ENCODE assay signal across 8 mouse cellular contexts in the genomic region with DNA sequence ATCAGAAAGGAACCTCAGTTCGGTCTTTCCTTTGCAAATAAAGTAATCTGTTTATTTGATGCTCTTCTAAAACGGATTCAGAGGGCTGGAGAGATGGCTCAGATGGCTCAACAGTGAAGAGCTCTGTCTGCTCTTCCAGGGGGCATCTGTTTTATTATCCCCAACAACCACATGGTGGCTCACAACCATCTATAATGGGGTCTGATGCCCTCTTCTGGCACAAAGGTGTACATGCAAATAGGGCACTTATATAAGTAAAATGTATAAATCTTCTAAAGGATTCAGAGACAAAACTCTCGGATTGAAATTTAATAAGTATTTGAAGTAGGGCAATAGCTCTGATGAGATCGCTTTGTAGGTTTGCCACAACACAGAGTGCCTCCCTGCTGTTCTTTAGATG. TPM values are rescaled to one million over a fixed set of nuclear protein-coding genes. Genes with fewer than 3 reads are reported as not detected.
DNase-seq lines count a peak whose midpoint lies in the region; ATAC-seq and TF ChIP-seq lines count a peak whose summit lies in the region.

No protein-coding gene starts in this region.

- no peaks in the 10 kb centered on the region for H3K36me3 ChIP-seq in hindbrain, embryonic 11.5 days (ENCODE audit: control insufficient read depth, insufficient read depth, low read length)
- H3K36me3 ChIP-seq in hindbrain, embryonic 10.5 days = peaks cover 42% of the 10 kb centered on the region
- peaks cover 30% of the 10 kb centered on the region for H3K36me3 ChIP-seq in heart, embryonic 10.5 days

- WGBS in hindbrain, embryonic 11.5 days = 82% methylated on average over 4 of the region's 4 CpGs
- WGBS in hindbrain, embryonic 10.5 days = 81% methylated on average over 4 of the region's 4 CpGs
- WGBS in heart, embryonic 10.5 days = 79% methylated on average over 4 of the region's 4 CpGs

- H3K27me3 ChIP-seq in hindbrain, embryonic 11.5 days (ENCODE audit: control insufficient read depth, insufficient read depth, low read length) = no peaks in the 10 kb centered on the region
- H3K27me3 ChIP-seq in hindbrain, embryonic 10.5 days (ENCODE audit: insufficient read depth, poor library complexity, severe bottlenecking) = no peaks in the 10 kb centered on the region
- H3K27me3 ChIP-seq in heart, embryonic 10.5 days (ENCODE audit: insufficient read depth, poor library complexity, severe bottlenecking) = no peaks in the 10 kb centered on the region

- H3K9me3 ChIP-seq in hindbrain, embryonic 11.5 days (ENCODE audit: control insufficient read depth, low read length) = 0 out of 2 replicates have a peak, but pooled peaks cover 2% of the 10 kb centered on the region
- H3K9me3 ChIP-seq in hindbrain, embryonic 10.5 days = peaks cover 7% of the 10 kb centered on the region
- no peaks in the 10 kb centered on the region for H3K9me3 ChIP-seq in heart, embryonic 10.5 days

- intact Hi-C loops in gastrocnemius, postnatal 36 days (cut with DNase I) = loop anchor here (5.0 kb wide), 1 partner anchor 36 kb away; no protein-coding TSS in a partner anchor

- peak; percentile 49 for TF ChIP-seq CTCF in cortical plate, adult 2 months (IDR thresholded peaks at IDR 0.05; ENCODE audit: extremely low read depth, insufficient read depth, low read length)

- H3K9ac ChIP-seq in hindbrain, embryonic 11.5 days (ENCODE audit: low read depth, low read length) = no peak overlapping the region

- no peak overlapping the region for H3K4me2 ChIP-seq in hindbrain, embryonic 11.5 days (replicated peaks; ENCODE audit: low read depth, low read length)

- H3K4me1 ChIP-seq in hindbrain, embryonic 11.5 days (replicated peaks; ENCODE audit: control insufficient read depth, insufficient read depth, low read length) = peaks cover 3% of the 10 kb centered on the region; the same call in 1 of the 2 replicates
- peaks cover 18% of the 10 kb centered on the region for H3K4me1 ChIP-seq in hindbrain, embryonic 10.5 days (replicated peaks)
- H3K4me1 ChIP-seq in cortical plate, adult 2 months (ENCODE audit: control insufficient read depth, insufficient read depth, low read length) = 0 out of 2 replicates have a peak, but pooled peaks cover 1% of the 10 kb centered on the region
- H3K4me1 ChIP-seq in heart, embryonic 10.5 days = peaks cover 12% of the 10 kb centered on the region

- TF ChIP-seq POLR2A in cortical plate, adult 2 months (IDR thresholded peaks at IDR 0.05; ENCODE audit: extremely low read depth, insufficient read depth, low read length) = no peak

- H3K27ac ChIP-seq in hindbrain, embryonic 11.5 days (ENCODE audit: low read depth, low read length) = no peak overlapping the region
- no peak overlapping the region for H3K27ac ChIP-seq in hindbrain, embryonic 10.5 days
- 0 out of 2 replicates have a peak overlapping the region, but pooled peaks have one; percentile 60 for H3K27ac ChIP-seq in cortical plate, adult 2 months (ENCODE audit: insufficient read depth, low read length)
- no peak overlapping the region for H3K27ac ChIP-seq in heart, embryonic 10.5 days

- peak; percentile 45 for DNase-seq in hindbrain, embryonic 11.5 days (ENCODE audit: low spot score)
- DNase-seq in hindbrain, embryonic 10.5 days (ENCODE audit: low spot score) = no peak
- DNase-seq in right cerebral cortex, adult 18-20 months = peak; percentile 39
- DNase-seq in right cerebral cortex, postnatal 4 days = no peak
- peak; percentile 59 for DNase-seq in thymus, postnatal 14 days
- no peak for DNase-seq in gastrocnemius, postnatal 36 days
- no peak for DNase-seq in heart, embryonic 10.5 days (ENCODE audit: low spot score)

- no peak for ATAC-seq in hindbrain, embryonic 11.5 days (ENCODE audit: low FRiP score)

- no peak overlapping the region for H3K4me3 ChIP-seq in hindbrain, embryonic 11.5 days (ENCODE audit: low read depth, low read length)
- no peak overlapping the region for H3K4me3 ChIP-seq in hindbrain, embryonic 10.5 days
- H3K4me3 ChIP-seq in cortical plate, adult 2 months (ENCODE audit: insufficient read depth, low read length) = no peak overlapping the region
- H3K4me3 ChIP-seq in heart, embryonic 10.5 days = no peak overlapping the region

RNA-seq across cellular contexts. Expression of a gene that starts 2.2 kb away (rescaled TPM):
- 1.3 and 2.0 TPM in 2 replicates for polyA plus RNA-seq in hindbrain, embryonic 11.5 days (2014; fragmentation: Nextera tagmentation; extraction: Ambion mirVana)
- 2.1 and 2.5 TPM in 2 replicates for polyA plus RNA-seq in hindbrain, embryonic 10.5 days (2016; fragmentation: Nextera tagmentation; extraction: Ambion mirVana)
- polyA plus RNA-seq in cortical plate, adult 2 months (2012; rRNA removed) = 8.8 and 10.4 TPM in 2 replicates
- not detected for total RNA-seq in gastrocnemius, postnatal 36 days (2021)
- 0.87 and 1.3 TPM in 2 replicates for polyA plus RNA-seq in heart, embryonic 10.5 days (2016; fragmentation: Nextera tagmentation; extraction: Ambion mirVana)

RNA-seq across cellular contexts. Expression of a gene that starts 11.5 kb away (rescaled TPM):
- 0.66 and 0.96 TPM in 2 replicates for polyA plus RNA-seq in hindbrain, embryonic 11.5 days (2014; fragmentation: Nextera tagmentation; extraction: Ambion mirVana)
- polyA plus RNA-seq in hindbrain, embryonic 10.5 days (2016; fragmentation: Nextera tagmentation; extraction: Ambion mirVana) = 1.5 and 1.7 TPM in 2 replicates
- 3.2 and 3.8 TPM in 2 replicates for polyA plus RNA-seq in cortical plate, adult 2 months (2012; rRNA removed)
- under 1 TPM in 1 of 2 experiments, not detected in 1; 0.07 TPM for total RNA-seq in gastrocnemius, postnatal 36 days (2021)
- polyA plus RNA-seq in heart, embryonic 10.5 days (2016; fragmentation: Nextera tagmentation; extraction: Ambion mirVana) = 0.38 and 1.3 TPM in 2 replicates

RNA-seq across cellular contexts. Expression of a gene that starts 13.0 kb away (rescaled TPM):
- 68.3 and 68.4 TPM in 2 replicates for polyA plus RNA-seq in hindbrain, embryonic 11.5 days (2014; fragmentation: Nextera tagmentation; extraction: Ambion mirVana)
- polyA plus RNA-seq in hindbrain, embryonic 10.5 days (2016; fragmentation: Nextera tagmentation; extraction: Ambion mirVana) = 130 and 147 TPM in 2 replicates
- 138 and 141 TPM in 2 replicates for polyA plus RNA-seq in cortical plate, adult 2 months (2012; rRNA removed)
- 10 to 100 TPM; 85.7 to 91.7 TPM for total RNA-seq in gastrocnemius, postnatal 36 days (2021)
- 109 and 150 TPM in 2 replicates for polyA plus RNA-seq in heart, embryonic 10.5 days (2016; fragmentation: Nextera tagmentation; extraction: Ambion mirVana)

RNA-seq across cellular contexts. Expression of a gene that starts 13.0 kb away (rescaled TPM):
- 30.7 and 35.3 TPM in 2 replicates for polyA plus RNA-seq in hindbrain, embryonic 11.5 days (2014; fragmentation: Nextera tagmentation; extraction: Ambion mirVana)
- 39.6 and 46.0 TPM in 2 replicates for polyA plus RNA-seq in hindbrain, embryonic 10.5 days (2016; fragmentation: Nextera tagmentation; extraction: Ambion mirVana)
- polyA plus RNA-seq in cortical plate, adult 2 months (2012; rRNA removed) = 71.3 and 77.3 TPM in 2 replicates
- total RNA-seq in gastrocnemius, postnatal 36 days (2021) = 10 to 100 TPM; 23.2 to 23.9 TPM
- 37.5 and 39.3 TPM in 2 replicates for polyA plus RNA-seq in heart, embryonic 10.5 days (2016; fragmentation: Nextera tagmentation; extraction: Ambion mirVana)

RNA-seq across cellular contexts. Expression of a gene that starts 29.5 kb away (rescaled TPM):
- polyA plus RNA-seq in hindbrain, embryonic 11.5 days (2014; fragmentation: Nextera tagmentation; extraction: Ambion mirVana) = 46.6 and 49.5 TPM in 2 replicates
- polyA plus RNA-seq in hindbrain, embryonic 10.5 days (2016; fragmentation: Nextera tagmentation; extraction: Ambion mirVana) = 46.2 and 48.4 TPM in 2 replicates
- polyA plus RNA-seq in cortical plate, adult 2 months (2012; rRNA removed) = 45.0 and 50.2 TPM in 2 replicates
- 10 to 100 TPM; 26.6 to 31.1 TPM for total RNA-seq in gastrocnemius, postnatal 36 days (2021)
- polyA plus RNA-seq in heart, embryonic 10.5 days (2016; fragmentation: Nextera tagmentation; extraction: Ambion mirVana) = 40.8 and 43.8 TPM in 2 replicates

Comparison
In these comparisons a context has a peak if more than half of its experiments do, and no peak if none do; other contexts are left out.
1. DNase-seq: peak in hindbrain, embryonic 11.5 days (single experiment), right cerebral cortex, adult 18-20 months (single experiment) and thymus, postnatal 14 days (single experiment); none in hindbrain, embryonic 10.5 days (single experiment), right cerebral cortex, postnatal 4 days (single experiment), gastrocnemius, postnatal 36 days (0 of 2) and heart, embryonic 10.5 days (single experiment).